In genomic region chr11:112564706-112565215, GRCm38 (mm10) we compare ENCODE assay signal across 27 mouse cellular contexts.
DNase-seq lines count a peak whose midpoint lies in the region; TF ChIP-seq lines count a peak whose summit lies in the region.
"Had no signal": no experiment of that assay in that cellular context is flagged by ENCODE, and none has a peak within 500 bp of the region (broad histone marks: within the 10 kb centered on the region; RNA-seq: fewer than 3 reads in every experiment).

No protein-coding gene starts in this region.

- no peak overlapping the region for H3K27ac ChIP-seq in cerebellum, adult 2 months (ENCODE audit: insufficient read depth, low read length)
- H3K27ac ChIP-seq: heart, embryonic 13.5 days; hindbrain, embryonic 10.5 days; liver, embryonic 14.5 days; midbrain, embryonic 15.5 days; neural tube, embryonic 12.5 days; stomach, embryonic 15.5 days had no signal

- peak; percentile 1 to 4 for DNase-seq in cerebellum, postnatal 14 days
- DNase-seq in cerebellum, adult 2 months, result no peak
- DNase-seq in retina, postnatal 1 day, result peak; percentile 46
- DNase-seq in retina, embryonic 14.5 days (ENCODE audit: low spot score), result no peak
- peak; percentile 59 for DNase-seq in layer of hippocampus, adult 9-10 months (ENCODE audit: low spot score)
- peak; percentile 10 for DNase-seq in telencephalon, adult 2 months (ENCODE audit: low read depth, low spot score)
- no peak for DNase-seq in embryo, embryonic 10.5 days (ENCODE audit: low spot score)
- DNase-seq in adrenal gland, postnatal 10 days, result no peak
- DNase-seq: adrenal gland, postnatal 25 days; cerebellum, adult 8-10 months; forebrain, postnatal 0 days; gastrocnemius, postnatal 10 days; heart, postnatal 10 days; kidney, postnatal 25 days; liver; lung, adult 2 months; lung, postnatal 10 days; thymus, postnatal 25 days had no signal

- no peaks in the 10 kb centered on the region for H3K4me1 ChIP-seq in cerebellum, adult 2 months (ENCODE audit: control insufficient read depth, insufficient read depth, low read length)
- H3K4me1 ChIP-seq: heart, embryonic 13.5 days; midbrain, embryonic 15.5 days; neural tube, embryonic 12.5 days; stomach, embryonic 15.5 days had no signal

- no peak overlapping the region for H3K4me3 ChIP-seq in cerebellum, adult 2 months (replicated peaks; ENCODE audit: insufficient read depth, low read depth, low read length)
- H3K4me3 ChIP-seq: erythroblast, embryonic 14.5 days; heart, embryonic 13.5 days; hindbrain, embryonic 10.5 days; midbrain, embryonic 15.5 days; myocyte; neural tube, embryonic 12.5 days; stomach, embryonic 15.5 days had no signal

- TF ChIP-seq POLR2A in cerebellum, adult 2 months (IDR thresholded peaks at IDR 0.05; ENCODE audit: borderline replicate concordance, insufficient read depth, low read length), result no peak

- H3K27me3 ChIP-seq in cerebellum, adult 2 months (ENCODE audit: control insufficient read depth, insufficient read depth, low read length), result no peaks in the 10 kb centered on the region
- H3K27me3 ChIP-seq: midbrain, embryonic 15.5 days; neural tube, embryonic 12.5 days; Patski; stomach, embryonic 15.5 days had no signal

- no peak for TF ChIP-seq CTCF in cerebellum, adult 2 months (IDR thresholded peaks at IDR 0.05; ENCODE audit: borderline replicate concordance, insufficient read depth, low read depth, low read length)

- WGBS in cerebellum, adult 2 months, result 10% methylated on average over 1 of the region's 1 CpGs

Comparison
In these comparisons a context has a peak if more than half of its experiments do, and no peak if none do; other contexts are left out.
1. DNase-seq: peak in cerebellum, postnatal 14 days (2 of 2), retina, postnatal 1 day (single experiment), layer of hippocampus, adult 9-10 months (single experiment) and telencephalon, adult 2 months (single experiment); none in cerebellum, adult 2 months (0 of 2), retina, embryonic 14.5 days (single experiment), embryo, embryonic 10.5 days (single experiment) and adrenal gland, postnatal 10 days (single experiment).